Mouse (Mus musculus): ENCODE results near the gene Tpd52l1. TPM values are rescaled to one million over a fixed set of nuclear protein-coding genes. Genes with fewer than 3 reads are reported as not detected.

Gene Tpd52l1
- polyA plus RNA-seq, 1 experiment from 2014 or later = 42.1 TPM

- H3K9me3 ChIP-seq = no peaks in the 10 kb centered on the region
- no peak overlapping the region for H3K4me2 ChIP-seq
- H3K4me1 ChIP-seq = peaks cover 4% of the 10 kb centered on the region
- H3K27me3 ChIP-seq = no peaks in the 10 kb centered on the region
- H3K36me3 ChIP-seq = no peaks in the 10 kb centered on the region
- no peak for ATAC-seq (ENCODE audit: insufficient number of reproducible peaks, insufficient read depth, low FRiP score, low TSS enrichment, low read depth)
- WGBS = 25% methylated on average over 1 of the region's 1 CpGs
- H3K9ac ChIP-seq = no peak overlapping the region
- H3K27ac ChIP-seq = no peak overlapping the region
- H3K4me3 ChIP-seq = no peak overlapping the region
These were observed 149.3 kb downstream of the Tpd52l1 start for GRCm38 (mm10) chr10:31296458-31296857.

- H3K4me3 ChIP-seq = no peak overlapping the region
- no peaks in the 10 kb centered on the region for H3K9me3 ChIP-seq
- H3K27ac ChIP-seq = no peak overlapping the region
- peaks cover 4% of the 10 kb centered on the region for H3K4me1 ChIP-seq
- no peaks in the 10 kb centered on the region for H3K36me3 ChIP-seq
- 25% methylated on average over 5 of the region's 5 CpGs for WGBS
- H3K27me3 ChIP-seq = no peaks in the 10 kb centered on the region
- H3K4me2 ChIP-seq = no peak overlapping the region
- no peak overlapping the region for H3K9ac ChIP-seq
- no peak for ATAC-seq (ENCODE audit: insufficient number of reproducible peaks, insufficient read depth, low FRiP score, low TSS enrichment, low read depth)
These were observed 150.1 kb downstream of the Tpd52l1 start for GRCm38 (mm10) chr10:31295705-31296104.

GRCm38 (mm10) chr10:31288697-31289390, 156.9 kb downstream of the Tpd52l1 start:
- Histone ChIP-seq H3K36me3 (no peaks in the 10 kb centered on the region), H3K4me1 (no peaks in the 10 kb centered on the region), H3K9me3 (no peaks in the 10 kb centered on the region), H3K4me2 (no peak overlapping the region), H3K27me3 (no peaks in the 10 kb centered on the region), H3K9ac (no peak overlapping the region), H3K27ac (no peak overlapping the region), H3K4me3 (no peak overlapping the region)
- 83% methylated on average over 4 of the region's 4 CpGs for WGBS
- ATAC-seq (ENCODE audit: insufficient number of reproducible peaks, insufficient read depth, low FRiP score, low TSS enrichment, low read depth) = no peak

- H3K9ac ChIP-seq = no peak overlapping the region
- ATAC-seq (ENCODE audit: insufficient number of reproducible peaks, insufficient read depth, low FRiP score, low TSS enrichment, low read depth) = no peak
These were observed 158.0 kb downstream of the Tpd52l1 start for GRCm38 (mm10) chr10:31287787-31288186.

More at GRCm38 (mm10) chr10:31287787-31288186, 158.0 kb downstream of the Tpd52l1 start:
- Histone ChIP-seq H3K4me1 (no peaks in the 10 kb centered on the region), H3K36me3 (no peaks in the 10 kb centered on the region), H3K4me2 (no peak overlapping the region), H3K9me3 (no peaks in the 10 kb centered on the region), H3K4me3 (no peak overlapping the region), H3K27me3 (no peaks in the 10 kb centered on the region), H3K27ac (no peak overlapping the region)

Other genes starting within 250 kb of the Tpd52l1 start
- gene Hddc2, start 132.6 kb downstream of the Tpd52l1 start, polyA plus RNA-seq (2015; fragmentation: Nextera tagmentation; extraction: Ambion mirVana) = 85.5 and 102 TPM in 2 replicates
- 2.0 and 2.1 TPM in 2 replicates for gene Rnf217, start 163.2 kb upstream of the Tpd52l1 start, polyA plus RNA-seq (2015; fragmentation: Nextera tagmentation; extraction: Ambion mirVana)